Mouse (Mus musculus): ENCODE results near the gene Klc2. TPM values are rescaled to one million over a fixed set of nuclear protein-coding genes. Genes with fewer than 3 reads are reported as not detected.

Gene Klc2
- 2.9 and 4.6 TPM in 2 replicates for polyA plus RNA-seq (2015; fragmentation: Nextera tagmentation; extraction: Ambion mirVana)

GRCm38 (mm10) chr19:5118384-5118698 lies at the start of gene Klc2:
Gene Klc2 (minus strand): TSS chr19:5118560.

DNA sequence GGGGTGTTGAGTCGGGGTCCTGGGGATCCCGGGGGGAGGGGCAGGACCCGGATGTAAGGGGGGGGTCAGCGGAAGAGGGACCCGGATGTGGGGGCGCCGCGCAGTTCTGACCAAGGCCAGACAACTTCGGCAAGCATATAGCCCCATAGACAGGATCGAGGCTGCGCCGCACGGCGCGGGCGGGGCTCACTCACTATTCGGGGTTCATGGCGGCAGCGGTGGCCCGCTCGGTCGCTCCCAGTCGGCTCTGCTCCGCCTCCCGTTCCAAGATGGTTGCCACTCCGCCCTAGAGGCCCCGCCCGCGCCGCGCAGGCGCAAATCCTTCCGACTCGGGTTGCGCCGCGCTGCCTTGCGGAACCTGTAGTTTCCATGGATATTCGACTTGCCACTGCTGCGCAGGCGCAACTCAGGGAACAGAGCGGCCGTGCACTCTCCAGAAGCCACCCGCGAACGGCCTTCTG lies 11.6 kb downstream of the Klc2 start, which contains the start of gene Rab1b:
Rab1b (minus strand) TSS at position 342 of the 461 bp plus-strand sequence.

DNA sequence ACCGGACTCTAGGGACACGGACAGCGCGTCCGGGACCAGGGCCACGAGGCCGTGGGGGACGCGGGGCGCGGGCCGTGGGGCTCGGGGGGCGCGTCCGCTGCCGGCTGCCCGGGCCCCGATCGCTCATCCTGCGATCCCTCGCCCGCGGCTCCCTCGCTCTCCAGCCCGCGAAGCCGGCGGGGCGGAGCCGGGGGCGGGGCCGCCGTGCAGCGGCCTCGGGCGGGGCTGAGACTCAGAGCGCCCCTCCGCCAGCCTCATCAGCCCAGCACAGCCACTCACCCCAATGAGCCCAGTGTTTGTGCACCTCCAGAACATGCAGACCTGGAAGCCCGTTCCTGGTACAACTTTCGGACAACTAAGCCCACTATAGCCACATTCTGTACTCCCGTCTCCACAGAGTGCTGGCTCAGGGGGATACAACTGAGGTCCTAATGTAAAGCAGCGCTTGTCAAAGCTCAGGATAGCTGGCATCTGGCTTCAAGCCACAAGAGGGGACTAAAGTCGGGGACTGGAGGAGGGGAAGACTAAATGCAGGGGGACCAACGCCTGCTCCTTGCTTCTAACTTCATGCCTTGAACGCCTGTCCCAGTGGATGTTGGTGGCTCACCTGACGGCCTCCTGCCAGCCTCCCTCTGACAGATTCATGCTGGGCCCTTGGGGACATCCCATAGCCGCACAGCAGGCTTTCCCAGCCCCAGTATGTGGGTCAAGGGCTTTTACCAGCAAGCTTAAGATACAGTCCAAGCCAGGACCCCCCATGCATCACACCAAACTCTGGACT lies 19.8 kb downstream of the Klc2 start, which contains the start of gene Cnih2:
Cnih2 (minus strand) TSS at position 159 of the 781 bp plus-strand sequence.

GRCm38 (mm10) chr19:5087884-5088728 lies 30.3 kb downstream of the Klc2 start, which contains the start of gene Yif1a:
Gene Yif1a (plus strand): TSS chr19:5088538.

GRCm38 (mm10) chr19:5085145-5085863 lies 33.1 kb downstream of the Klc2 start, which contains the start of gene Tmem151a:
Gene Tmem151a (minus strand): TSS chr19:5085531.

DNA sequence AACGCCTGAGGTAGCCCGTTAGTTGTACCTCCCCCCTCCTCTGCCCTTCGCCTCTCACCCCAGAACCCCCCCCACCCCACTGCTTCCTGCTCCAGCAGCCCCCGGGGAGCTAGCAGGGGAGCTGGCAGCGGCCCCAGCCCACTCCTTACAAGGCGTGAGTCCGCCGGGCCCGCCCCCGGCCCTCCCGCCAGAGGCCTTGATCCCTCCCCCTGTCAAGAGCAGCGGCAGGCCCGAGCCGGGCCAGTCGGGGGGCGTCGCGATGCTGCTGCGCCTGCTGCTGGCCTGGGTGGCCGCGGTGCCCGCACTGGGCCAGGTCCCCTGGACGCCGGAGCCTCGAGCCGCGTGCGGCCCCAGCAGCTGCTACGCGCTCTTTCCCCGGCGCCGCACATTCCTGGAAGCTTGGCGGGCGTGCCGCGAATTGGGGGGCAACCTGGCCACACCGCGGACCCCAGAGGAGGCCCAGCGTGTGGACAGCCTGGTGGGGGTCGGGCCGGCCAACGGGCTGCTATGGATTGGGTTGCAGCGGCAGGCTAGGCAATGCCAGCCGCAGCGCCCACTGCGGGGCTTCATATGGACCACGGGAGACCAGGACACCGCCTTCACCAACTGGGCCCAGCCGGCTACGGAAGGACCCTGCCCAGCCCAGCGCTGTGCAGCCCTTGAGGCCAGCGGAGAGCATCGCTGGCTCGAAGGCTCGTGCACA lies 50.3 kb downstream of the Klc2 start, which contains the start of gene Cd248:
Cd248 (plus strand) TSS at position 212 of the 703 bp plus-strand sequence.

Other genes with a start within 250 kb of the Klc2 start
- gene Actn3, start 240.7 kb downstream of the Klc2 start, polyA plus RNA-seq (2015; fragmentation: Nextera tagmentation; extraction: Ambion mirVana), result 1.1 and 1.2 TPM in 2 replicates
- 13.3 and 14.1 TPM in 2 replicates for gene Zdhhc24, start 239.9 kb downstream of the Klc2 start, polyA plus RNA-seq (2015; fragmentation: Nextera tagmentation; extraction: Ambion mirVana)
- 1.1 and 1.3 TPM in 2 replicates for gene Bbs1, start 211.9 kb downstream of the Klc2 start, polyA plus RNA-seq (2015; fragmentation: Nextera tagmentation; extraction: Ambion mirVana)
- 39.0 and 42.5 TPM in 2 replicates for gene Dpp3, start 190.3 kb downstream of the Klc2 start, polyA plus RNA-seq (2015; fragmentation: Nextera tagmentation; extraction: Ambion mirVana)
- 0.23 and 0.37 TPM in 2 replicates for gene Peli3, start 175.4 kb downstream of the Klc2 start, polyA plus RNA-seq (2015; fragmentation: Nextera tagmentation; extraction: Ambion mirVana)
- 61.8 and 64.4 TPM in 2 replicates for gene Mrpl11, start 156.4 kb downstream of the Klc2 start, polyA plus RNA-seq (2015; fragmentation: Nextera tagmentation; extraction: Ambion mirVana)
- gene Npas4, start 128.2 kb downstream of the Klc2 start, polyA plus RNA-seq (2015; fragmentation: Nextera tagmentation; extraction: Ambion mirVana), result 0.04 TPM in 1 of 2 replicates, not detected in the other
- 2.0 and 2.2 TPM in 2 replicates for gene Slc29a2, start 94.7 kb downstream of the Klc2 start, polyA plus RNA-seq (2015; fragmentation: Nextera tagmentation; extraction: Ambion mirVana)
- 11.1 and 13.7 TPM in 2 replicates for gene B4gat1, start 79.7 kb downstream of the Klc2 start, polyA plus RNA-seq (2015; fragmentation: Nextera tagmentation; extraction: Ambion mirVana)
- 0.15 and 0.46 TPM in 2 replicates for gene AC124502.3, start 79.7 kb downstream of the Klc2 start, polyA plus RNA-seq (2015; fragmentation: Nextera tagmentation; extraction: Ambion mirVana)
- 39.5 and 39.6 TPM in 2 replicates for gene Brms1, start 77.2 kb downstream of the Klc2 start, polyA plus RNA-seq (2015; fragmentation: Nextera tagmentation; extraction: Ambion mirVana)
- gene Rin1, start 68.1 kb downstream of the Klc2 start, polyA plus RNA-seq (2015; fragmentation: Nextera tagmentation; extraction: Ambion mirVana), result 0.75 and 0.99 TPM in 2 replicates
- 11.8 and 17.6 TPM in 2 replicates for gene Cd248, start 50.5 kb downstream of the Klc2 start, polyA plus RNA-seq (2015; fragmentation: Nextera tagmentation; extraction: Ambion mirVana)
- 4.4 and 4.5 TPM in 2 replicates for gene Tmem151a, start 33.0 kb downstream of the Klc2 start, polyA plus RNA-seq (2015; fragmentation: Nextera tagmentation; extraction: Ambion mirVana)
- gene Yif1a, start 30.0 kb downstream of the Klc2 start, polyA plus RNA-seq (2015; fragmentation: Nextera tagmentation; extraction: Ambion mirVana), result 43.9 and 51.8 TPM in 2 replicates
- 0.78 and 0.99 TPM in 2 replicates for gene Cnih2, start 20.0 kb downstream of the Klc2 start, polyA plus RNA-seq (2015; fragmentation: Nextera tagmentation; extraction: Ambion mirVana)
- gene Rab1b, start 11.5 kb downstream of the Klc2 start, polyA plus RNA-seq (2015; fragmentation: Nextera tagmentation; extraction: Ambion mirVana), result 88.0 and 103 TPM in 2 replicates
- gene Pacs1, start 154.6 kb upstream of the Klc2 start, polyA plus RNA-seq (2015; fragmentation: Nextera tagmentation; extraction: Ambion mirVana), result 9.6 and 10.2 TPM in 2 replicates
- gene Sf3b2, start 176.9 kb upstream of the Klc2 start, polyA plus RNA-seq (2015; fragmentation: Nextera tagmentation; extraction: Ambion mirVana), result 172 and 197 TPM in 2 replicates
- 0.10 and 0.27 TPM in 2 replicates for gene Gal3st3, start 179.8 kb upstream of the Klc2 start, polyA plus RNA-seq (2015; fragmentation: Nextera tagmentation; extraction: Ambion mirVana)
- gene Catsper1, start 217.2 kb upstream of the Klc2 start, polyA plus RNA-seq (2015; fragmentation: Nextera tagmentation; extraction: Ambion mirVana), result not detected in 2 replicates
- 0.51 and 0.99 TPM in 2 replicates for gene Cst6, start 231.0 kb upstream of the Klc2 start, polyA plus RNA-seq (2015; fragmentation: Nextera tagmentation; extraction: Ambion mirVana)
- gene Eif1ad, start 248.2 kb upstream of the Klc2 start, polyA plus RNA-seq (2015; fragmentation: Nextera tagmentation; extraction: Ambion mirVana), result 39.3 and 43.4 TPM in 2 replicates
- gene Banf1, start 248.6 kb upstream of the Klc2 start, polyA plus RNA-seq (2015; fragmentation: Nextera tagmentation; extraction: Ambion mirVana), result 304 and 334 TPM in 2 replicates

Data from spleen, postnatal 0 days (tissue).